Mouse (Mus musculus): ENCODE data around the gene Cd209g.

- TF ChIP-seq CTCF (IDR thresholded peaks at IDR 0.05; ENCODE audit: low read depth) = no peak
- no peak for TF ChIP-seq EP300 (IDR thresholded peaks at IDR 0.05; ENCODE audit: low read depth)
Observed at GRCm38 (mm10) chr8:4186151-4186550, 52.3 kb downstream of the Cd209g start.
